Mouse (Mus musculus): ENCODE data around the gene Cx3cr1.

Gene Cx3cr1

DNA sequence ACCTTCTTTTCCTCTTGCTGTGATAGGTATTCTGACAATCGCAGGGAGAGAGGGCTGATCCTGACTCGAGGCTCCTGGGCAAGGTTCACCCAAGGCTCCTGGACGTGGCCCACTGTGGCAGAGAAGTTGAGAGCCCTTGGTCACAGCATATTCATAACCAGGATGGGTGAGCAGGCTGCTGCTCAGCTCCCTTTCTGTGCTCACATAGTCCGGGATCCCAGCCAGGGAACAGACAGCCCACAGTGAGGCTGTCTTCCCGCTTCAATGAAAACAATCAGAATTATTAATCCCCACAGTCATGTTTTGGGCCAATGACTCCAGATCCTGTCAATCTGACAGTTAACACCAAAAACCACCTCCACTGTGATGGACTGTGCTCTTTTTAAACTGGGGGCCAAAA lies 12.3 kb upstream of the Cx3cr1 start:
- peak; percentile 74 for DNase-seq (ENCODE audit: low spot score)

DNA sequence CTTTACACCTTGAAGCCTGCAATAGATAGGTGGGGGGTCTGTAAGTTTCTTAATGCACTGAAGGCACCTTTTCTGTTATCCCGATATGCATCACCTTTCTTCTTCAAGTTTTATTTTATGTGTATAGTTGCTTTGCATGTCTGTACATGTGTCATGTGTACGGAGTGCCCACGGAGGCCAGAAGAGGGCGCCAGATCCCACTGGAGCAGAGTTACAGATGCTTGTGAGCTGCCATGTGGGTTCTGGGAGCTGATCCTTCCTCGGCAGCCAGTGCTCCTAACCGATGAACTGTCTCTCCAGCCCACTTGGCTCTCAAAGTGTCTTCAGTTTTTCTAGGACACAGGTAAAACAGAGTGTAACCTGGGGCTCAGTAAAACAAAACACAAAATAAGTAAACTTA lies 11.6 kb upstream of the Cx3cr1 start:
- DNase-seq (ENCODE audit: low spot score) = no peak

DNA sequence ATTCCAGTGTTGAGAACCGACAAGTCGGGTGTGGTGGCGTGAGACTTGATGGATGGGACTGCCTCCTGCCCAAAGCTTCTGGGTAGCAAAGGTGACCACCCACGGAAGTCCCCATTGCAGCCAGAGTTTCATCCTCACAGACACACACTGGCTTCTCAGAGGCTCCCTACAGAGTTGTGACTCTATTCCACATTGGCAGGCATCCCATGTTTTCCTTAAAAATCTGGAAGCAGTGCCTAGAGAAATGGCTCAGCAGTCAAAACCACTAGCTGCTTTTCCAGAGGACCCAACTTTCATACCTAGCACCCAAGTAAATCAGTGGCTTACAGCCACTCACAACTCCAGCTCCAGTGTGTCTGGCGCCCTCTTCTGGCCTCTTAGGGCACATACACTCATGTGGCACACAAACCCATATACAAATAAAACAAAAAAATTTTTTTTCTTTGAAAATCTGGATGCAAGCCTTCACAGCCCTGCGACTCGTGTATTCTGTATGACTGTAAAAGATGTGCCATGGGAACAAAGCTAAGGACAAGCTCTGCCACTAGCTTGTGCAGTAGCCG lies 10.9 kb upstream of the Cx3cr1 start:
- DNase-seq (ENCODE audit: low spot score) = no peak

DNA sequence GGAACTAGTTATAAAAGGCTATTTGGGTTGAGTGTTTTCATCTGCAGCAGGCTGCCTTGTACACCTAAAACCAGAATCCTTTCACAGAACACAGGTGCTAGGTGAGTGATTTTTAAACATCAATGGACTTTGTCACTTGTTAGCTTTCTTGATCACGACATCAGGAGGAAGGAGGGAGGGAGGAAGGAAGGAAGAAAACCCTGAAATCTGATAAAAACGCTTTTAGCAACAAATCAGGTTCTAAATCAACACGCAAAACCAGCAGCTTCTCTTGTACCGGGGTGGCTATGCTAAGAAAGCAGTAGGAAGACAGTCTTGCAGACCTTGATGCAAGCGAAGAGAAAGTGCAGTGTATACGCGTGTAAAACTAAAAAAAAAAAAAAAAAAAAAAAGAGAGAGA lies 10.2 kb upstream of the Cx3cr1 start:
- no peak for DNase-seq (ENCODE audit: low spot score)

DNA sequence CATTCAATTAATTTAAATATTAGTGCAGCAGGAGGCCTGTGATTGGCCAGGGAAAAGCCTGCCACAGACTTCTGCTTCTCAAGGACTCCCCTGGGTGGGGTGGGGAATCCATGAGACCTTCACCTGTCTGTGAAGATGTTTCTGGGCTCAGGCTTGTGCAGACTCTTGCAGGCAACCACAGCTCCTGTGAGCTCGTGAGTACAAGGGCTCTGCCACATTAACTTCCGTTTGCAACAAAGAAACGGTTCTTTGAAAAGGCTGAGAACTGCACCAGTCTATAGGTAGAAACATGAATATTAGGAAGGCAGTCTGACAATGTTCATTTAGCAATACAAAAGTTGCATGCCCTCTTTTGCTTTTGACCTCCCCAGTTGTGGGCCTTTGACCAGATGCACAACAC lies 8.6 kb upstream of the Cx3cr1 start:
- DNase-seq (ENCODE audit: low spot score) = no peak

DNA sequence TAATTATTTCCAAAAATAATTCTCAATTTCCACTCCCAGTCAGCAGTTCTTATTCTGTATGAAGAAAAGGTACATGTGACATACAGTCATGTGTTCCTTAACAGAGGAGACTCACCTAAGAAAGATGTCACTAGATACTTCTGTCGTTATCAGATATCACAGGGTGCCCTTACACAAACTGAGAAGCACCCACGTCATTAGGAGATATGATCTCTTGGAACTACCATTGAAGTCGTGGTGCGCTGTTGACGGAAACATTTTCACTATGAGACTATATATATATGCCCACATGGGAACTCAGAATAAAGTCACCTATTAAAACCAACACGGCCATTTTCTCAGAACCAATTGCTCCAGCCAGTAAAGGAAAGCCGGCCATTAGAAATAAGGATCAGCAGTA lies 4.8 kb upstream of the Cx3cr1 start:
- DNase-seq (ENCODE audit: low spot score) = no peak

DNA sequence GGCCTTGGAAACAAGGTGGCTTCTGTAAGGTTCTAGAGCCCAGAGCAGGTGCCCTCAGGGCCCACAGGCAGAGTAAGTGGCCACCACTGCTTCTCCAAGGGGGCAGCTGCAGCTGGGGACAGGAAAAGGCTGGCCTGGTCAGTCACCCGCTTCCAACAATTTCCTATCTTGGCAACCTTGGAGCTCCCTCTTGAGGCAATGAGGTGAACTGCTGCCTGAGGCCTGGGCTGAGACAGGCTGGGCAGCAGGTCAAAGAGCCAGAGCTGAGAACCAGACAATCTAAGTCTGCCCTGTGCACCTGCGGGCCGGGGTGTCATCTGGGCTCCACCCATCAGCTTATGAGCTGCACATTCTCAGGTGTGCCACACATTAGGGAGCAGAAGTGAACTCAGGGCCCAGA lies 3.5 kb upstream of the Cx3cr1 start:
- peak; percentile 90 for DNase-seq (ENCODE audit: low spot score)

DNA sequence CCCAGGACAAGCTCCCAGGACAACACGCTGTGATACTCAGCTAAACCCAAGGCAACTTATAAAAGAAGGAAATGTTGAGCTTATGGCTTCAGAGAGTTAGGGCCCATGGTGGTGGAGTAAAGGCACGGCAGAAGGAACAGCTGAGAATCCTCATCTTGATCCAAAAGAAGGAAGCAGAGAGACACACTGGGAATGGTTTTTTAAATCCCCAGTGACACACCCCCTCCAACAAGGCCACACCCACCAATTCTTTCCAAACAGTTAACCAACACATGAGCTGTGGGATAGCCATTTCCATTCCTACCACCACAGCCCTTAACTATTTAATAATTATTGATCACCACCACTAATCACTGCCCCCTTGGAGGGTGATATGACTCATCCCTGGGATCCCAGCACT lies 1.6 kb upstream of the Cx3cr1 start:
- no peak for DNase-seq (ENCODE audit: low spot score)

DNA sequence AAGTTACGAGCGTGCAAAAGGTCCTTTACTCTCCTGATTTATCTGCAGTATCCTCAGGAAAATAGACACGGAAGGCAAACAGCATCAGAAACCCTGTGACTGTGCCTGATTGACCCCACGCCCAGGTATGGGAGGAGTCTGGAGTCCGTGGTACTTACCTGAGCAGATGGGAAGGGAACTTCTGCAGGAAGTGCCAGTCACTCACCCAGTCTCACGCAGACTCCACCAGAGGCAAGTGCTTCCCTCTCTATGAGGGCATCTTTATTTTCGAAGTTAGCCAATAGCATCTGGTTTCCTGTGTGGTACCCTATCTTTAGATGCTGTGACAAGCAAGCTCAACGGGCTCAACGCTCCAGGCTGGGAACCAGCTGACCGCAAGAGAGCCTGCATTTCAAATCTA lies 1.6 kb downstream of the Cx3cr1 start:
- peak; percentile 58 for DNase-seq (ENCODE audit: low spot score)

DNA sequence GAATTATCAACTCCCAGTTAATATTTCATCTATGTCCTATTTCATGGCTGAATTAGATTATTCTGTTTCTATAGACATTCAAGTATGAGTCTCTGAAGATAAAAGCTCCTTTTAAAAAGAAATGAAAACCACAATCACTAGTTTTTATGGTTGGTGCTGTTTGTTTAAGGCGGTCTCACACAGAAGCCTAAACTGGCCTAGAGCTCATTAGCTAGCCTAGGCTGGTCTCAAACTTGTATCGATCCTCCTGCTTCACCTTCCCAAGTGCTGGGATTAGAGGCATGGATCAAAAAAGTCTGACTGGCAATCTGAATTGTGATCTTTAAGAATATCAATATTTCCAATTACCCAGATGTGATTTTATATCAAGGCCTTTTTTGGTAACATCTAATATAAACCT lies 2.1 kb downstream of the Cx3cr1 start:
- no peak for DNase-seq (ENCODE audit: low spot score)

DNA sequence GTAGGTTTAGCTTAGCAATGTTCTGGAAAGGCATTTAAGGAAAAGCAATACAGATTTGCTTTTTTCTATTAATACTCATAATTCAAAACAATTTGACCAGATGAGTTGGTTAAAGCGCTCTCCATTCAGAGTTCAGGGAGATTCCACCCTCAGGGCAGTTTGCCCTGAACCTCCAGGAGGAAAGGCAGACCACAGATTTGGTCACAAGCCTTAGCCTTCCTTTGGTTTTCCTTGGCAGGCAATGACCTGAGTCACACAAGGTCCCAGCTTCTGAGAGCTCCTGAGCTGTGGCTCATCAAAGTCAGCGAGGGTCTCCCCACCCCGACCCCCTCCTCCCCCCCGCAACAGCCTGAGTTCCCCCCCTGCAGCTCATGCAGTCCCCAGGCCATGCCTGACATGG lies 5.4 kb downstream of the Cx3cr1 start:
- no peak for DNase-seq (ENCODE audit: low spot score)

DNA sequence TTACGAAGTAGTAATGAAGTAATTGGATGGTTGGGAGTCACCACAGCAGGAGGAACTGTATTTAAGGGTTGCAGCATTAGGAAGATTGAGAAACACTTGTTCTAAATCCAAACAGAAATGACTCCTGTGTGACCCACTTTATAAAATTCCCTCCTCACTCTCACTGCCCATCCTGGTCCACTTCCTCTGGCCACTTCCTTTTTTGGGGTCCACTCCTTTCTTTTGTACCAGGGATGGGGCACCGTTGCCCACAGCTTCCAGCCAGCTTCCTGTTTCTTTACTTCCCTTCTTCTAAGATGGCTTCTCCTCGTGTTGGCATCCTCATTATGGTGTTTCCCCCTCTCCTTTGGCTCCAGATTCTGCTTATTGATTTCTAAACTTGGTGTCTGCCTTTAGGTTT lies 10.9 kb downstream of the Cx3cr1 start:
- peak; percentile 53 for DNase-seq (ENCODE audit: low spot score)

DNA sequence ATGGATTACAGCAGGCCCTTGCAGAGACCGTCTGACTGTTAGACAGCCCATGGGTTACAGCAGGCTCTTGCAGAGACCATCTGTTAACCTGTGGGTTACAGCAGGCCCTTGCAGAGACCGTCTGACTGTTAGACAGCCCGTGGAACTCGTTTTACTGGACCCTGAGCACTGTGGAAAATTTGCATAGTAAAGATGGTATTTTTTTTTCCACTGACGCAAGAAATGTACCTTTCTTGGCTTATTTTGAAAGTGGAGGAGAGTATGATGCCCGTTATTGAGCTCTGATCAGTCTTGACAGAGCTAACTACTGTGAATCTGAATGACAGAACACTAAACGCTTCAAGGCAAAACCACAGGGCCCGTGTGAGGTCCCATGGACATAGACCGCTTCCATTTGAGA lies 13.5 kb downstream of the Cx3cr1 start:
- no peak for DNase-seq (ENCODE audit: low spot score)

DNA sequence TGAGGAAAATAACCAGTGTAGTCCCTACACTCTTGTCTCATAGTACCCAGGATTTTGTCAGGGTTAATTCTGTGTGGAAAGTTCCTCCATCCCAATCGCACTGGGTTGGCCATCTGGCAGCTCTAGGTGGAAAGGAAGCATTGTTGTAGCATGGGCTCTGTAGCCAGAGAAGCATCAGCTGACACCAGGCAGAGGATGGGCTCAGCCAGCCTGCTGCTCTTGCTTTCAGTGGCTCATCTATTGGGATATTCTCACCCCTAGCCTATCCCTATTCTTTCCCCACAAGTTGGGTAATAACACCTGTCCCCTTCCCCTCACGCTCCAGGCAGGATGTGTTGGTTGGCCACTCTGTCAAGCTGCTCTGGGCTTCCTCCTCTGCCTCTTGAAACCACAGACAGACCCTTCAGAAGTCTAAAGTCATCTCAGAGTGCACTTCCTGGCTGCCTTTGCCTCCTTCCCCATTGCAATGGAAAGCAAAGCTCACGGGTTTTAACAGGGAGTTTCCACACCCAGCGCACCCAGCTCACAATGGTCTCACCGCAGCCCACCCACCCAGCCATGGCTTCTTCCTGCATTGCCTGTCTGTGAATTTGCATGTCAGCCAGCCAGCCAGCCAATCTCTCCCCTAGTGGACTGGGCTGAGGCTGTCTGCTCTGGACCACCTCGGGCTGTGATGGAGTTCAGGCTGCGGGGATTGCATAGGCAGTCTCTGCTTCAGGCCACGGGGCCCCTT lies 15.0 kb downstream of the Cx3cr1 start:
- peak; percentile 72 for DNase-seq (ENCODE audit: low spot score)

DNA sequence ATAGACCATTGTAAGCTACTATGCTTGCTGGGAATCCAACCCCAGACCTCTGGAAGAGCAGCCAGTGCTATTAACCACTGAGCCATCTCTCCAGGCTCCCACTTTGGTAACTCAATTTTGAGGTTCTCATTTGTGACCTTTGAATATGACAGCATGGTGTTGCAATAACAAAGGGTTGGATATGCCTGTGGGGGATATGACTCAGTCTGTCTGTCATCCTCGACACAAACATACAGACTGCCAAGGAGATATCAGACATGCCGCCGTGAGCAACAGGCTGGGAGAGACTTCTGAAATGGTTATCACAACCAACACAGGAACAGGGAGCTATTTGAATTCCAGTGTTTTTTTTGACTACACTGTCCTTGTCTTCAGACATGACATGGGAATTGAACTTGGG lies 20.3 kb downstream of the Cx3cr1 start:
- no peak for DNase-seq (ENCODE audit: low spot score)

DNA sequence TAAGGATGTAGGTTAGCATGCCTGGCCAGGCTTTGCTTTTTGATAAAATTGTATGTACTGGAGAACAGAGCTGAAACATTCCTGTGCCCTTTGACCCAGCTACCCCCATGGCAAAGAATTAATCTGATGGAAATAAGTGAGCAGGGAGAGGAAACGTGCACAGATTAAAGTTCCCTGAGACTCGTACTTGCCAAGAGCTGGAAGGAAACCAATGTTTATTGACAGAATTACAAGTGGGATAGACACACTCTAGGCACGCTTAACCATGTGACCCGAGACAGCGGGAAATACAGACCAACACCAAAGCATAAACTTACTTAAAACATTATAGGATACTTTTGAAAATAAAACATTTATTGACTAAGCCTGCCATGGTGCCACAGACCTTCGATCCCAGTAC lies 21.2 kb downstream of the Cx3cr1 start:
- DNase-seq (ENCODE audit: low spot score) = no peak

DNA sequence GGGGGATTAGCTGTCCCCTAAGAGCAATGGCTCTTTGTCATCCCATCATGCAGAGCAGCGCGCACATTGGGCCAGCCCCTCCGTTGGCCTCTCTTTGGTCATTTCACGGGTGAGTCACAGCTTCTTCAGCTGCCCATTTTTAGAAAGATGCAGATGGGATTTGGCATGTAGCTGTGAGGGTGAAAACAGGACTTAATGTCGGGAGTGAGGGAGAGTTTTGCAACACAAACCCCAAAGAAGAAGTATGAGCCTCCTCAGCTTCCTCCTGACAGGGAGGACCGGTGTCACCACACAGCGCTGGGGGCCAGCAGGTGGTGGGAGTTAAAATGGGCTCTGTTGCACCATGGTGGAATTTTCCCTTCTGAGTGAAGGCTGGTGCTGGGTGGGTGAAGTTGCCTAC lies 26.6 kb downstream of the Cx3cr1 start:
- DNase-seq (ENCODE audit: low spot score) = peak; percentile 52

DNA sequence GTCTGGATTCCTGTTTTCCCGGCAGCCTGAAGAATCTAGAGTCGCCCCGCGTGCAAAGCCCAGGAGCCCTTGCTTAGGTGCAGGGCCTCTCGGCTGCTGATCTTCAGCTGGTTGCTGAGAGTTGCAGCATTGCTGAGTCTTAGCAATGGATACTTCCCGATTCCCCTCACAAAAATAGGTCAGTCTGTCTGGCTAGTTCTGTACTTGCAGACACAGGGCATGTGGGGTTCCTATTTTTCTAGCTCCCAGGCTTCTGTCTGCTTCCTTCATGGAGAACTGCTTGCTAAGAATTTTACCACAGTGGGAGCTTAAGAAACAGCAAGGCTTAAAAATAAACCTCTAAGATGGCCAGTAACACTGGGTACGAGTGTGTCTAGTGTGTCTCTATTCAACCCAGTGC lies 32.3 kb downstream of the Cx3cr1 start:
- DNase-seq (ENCODE audit: low spot score) = peak; percentile 43

DNA sequence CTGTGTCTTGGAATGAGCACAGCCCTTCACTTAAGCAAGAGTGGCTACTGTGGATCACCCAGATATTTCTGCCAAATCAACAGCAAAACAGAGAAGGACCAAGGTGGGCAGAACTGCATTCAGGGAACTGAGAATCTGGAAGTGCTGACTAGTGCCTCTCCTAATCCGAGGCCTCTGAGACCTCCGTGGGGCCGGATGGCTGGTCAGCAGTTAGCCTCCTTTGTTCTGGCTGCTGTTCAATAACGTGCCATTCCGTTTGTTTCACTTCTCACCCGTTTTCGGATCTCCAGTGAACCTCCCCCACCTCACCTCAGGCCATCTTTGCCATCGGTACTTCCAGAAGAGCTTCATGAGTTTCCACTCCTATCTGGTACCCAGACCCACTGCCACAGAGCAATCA lies 35.3 kb downstream of the Cx3cr1 start:
- peak; percentile 66 for DNase-seq (ENCODE audit: low spot score)

DNA sequence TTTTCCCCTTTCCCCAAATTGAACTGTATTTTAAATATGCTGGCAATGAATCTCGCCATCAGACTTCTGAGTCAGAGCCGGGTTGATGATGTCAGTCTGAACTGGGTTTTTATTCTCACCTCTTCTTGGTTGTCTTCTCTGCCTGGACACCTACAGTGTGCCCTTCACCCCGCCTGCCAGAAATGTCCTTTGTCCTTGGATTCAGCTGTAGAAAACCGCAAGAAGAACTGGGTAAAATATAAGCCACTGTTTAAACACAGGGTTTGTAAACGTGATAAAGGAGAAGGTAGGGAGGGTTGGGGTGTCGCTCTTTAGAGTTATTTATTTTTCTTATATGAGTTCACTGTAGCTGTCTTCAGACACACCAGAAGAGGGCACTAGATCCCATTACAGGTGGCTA lies 37.0 kb downstream of the Cx3cr1 start:
- no peak for DNase-seq (ENCODE audit: low spot score)

DNA sequence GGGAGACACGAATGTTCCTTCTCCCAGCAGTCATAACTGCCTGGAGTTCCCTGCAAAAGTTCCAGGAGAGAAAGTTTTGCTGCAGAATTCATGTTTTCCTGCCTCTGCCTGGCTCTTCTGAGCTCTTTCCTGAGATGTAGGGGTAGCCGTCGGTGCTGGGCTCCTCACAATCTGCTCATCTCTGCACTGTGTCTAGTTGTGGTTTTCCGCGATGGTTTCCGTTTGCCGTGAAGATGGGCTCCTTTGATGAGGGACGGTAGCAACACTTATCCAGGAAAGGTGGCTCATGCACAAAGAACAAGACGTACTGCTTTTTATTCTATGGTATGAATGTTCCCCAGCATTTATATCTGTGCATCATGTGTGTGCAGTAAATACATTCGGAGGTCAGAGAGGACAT lies 39.3 kb downstream of the Cx3cr1 start:
- no peak for DNase-seq (ENCODE audit: low spot score)

DNA sequence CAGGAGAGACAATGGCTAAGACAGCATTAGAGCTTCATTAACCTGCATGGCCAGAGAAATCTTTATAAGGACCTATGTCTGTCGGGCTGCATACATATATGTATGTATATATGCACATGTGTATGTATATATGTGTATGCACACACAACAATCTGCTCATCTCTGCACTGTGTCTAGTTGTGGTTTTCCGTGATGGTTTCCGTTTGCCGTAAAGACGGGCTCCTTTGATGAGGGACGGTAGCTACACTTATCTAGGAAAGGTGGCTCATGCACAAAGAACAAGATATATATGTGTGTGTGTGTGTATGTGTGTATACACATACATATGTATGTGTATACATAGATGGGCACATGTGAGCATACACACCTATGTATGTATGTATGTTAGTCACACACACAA lies 39.8 kb downstream of the Cx3cr1 start:
- no peak for DNase-seq (ENCODE audit: low spot score)

DNA sequence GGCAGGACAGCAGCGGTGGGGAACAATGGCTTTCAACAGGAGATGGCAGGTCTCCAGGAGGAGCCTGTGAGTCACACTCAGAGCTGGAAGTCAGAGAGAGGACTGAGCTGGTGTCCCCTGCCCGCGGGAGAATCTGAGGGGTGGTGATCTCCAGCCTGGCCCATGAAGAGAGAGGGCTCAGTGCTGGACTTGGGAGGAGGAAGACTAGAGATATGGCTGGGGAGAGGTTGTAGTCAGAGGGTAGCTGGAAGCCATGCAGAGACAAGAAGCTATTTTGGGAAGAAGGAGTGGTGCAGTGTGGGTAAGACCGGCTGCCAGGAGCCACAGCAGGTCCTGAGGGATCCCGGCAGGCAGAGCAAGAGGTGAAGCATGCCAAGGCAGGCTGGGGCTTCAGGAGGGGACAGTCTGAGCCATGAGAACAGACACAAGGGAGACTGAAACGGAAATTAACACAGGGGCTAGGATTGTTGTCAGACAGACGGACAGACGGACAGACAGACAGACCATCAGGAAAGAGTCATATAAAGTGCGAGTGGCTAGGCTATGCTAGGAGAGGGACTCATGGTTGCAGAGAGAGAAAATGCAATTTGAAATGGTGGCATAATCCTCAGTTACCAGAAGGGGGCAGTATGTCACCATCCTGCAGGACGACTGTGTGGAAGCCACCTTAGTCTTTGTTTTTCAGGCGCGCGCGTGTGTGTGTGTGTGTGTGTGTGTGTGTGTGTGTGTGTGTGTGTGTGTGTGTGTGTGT lies 42.1 kb downstream of the Cx3cr1 start:
- peak; percentile 56 for DNase-seq (ENCODE audit: low spot score)

DNA sequence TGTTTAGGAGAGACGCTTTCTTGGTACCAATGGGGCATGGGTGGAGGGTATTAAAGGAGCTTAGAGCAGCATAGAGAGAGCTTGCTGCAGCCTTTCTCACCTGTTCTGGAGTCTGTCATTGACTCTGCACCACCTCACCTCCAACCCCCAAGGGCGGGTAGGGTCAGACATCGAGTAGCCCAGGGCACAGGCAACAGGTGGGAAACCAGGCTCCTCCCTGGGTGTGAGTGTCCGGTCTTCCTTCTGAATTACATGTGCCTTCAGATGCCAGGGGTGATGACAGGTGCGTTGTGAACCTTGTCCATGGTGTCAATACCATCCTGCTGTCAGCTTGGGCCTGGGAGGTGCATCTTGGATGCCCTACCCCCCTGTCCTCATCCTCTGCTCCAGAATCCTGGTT lies 45.1 kb downstream of the Cx3cr1 start:
- DNase-seq (ENCODE audit: low spot score) = no peak

Measured in layer of hippocampus, adult 11-12 months (tissue).